Mouse (Mus musculus): ENCODE measurements around the gene Gp1bb. TPM values are rescaled to one million over a fixed set of nuclear protein-coding genes. Genes with fewer than 3 reads are reported as not detected.
A peak's percentile ranks its signal among the peaks of the same experiment; 100 is the strongest.

Gene Gp1bb
- polyA plus RNA-seq, 1 experiment from 2014 or later = 3.2 TPM

DNA sequence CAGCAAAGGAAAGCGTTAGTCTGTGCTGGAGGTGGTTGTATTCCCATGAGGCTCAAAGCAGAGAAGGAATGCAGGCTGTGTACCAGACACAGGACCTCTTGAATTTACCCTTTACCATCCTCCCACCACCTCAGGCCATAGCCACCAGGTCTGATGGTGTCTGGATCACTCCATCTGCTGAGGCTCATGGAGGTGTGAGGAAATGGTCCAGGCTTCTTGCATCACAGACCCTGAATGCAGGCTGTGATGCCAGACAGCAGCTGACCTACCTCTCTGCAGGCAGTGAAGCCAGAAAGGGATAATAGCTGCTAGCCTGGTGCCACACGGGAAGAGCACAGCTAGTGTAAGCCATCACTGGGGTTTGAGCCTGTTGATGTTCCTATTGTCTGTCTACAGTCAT lies 16.2 kb upstream of the Gp1bb start:
- no peaks in the 10 kb centered on the region for H3K4me1 ChIP-seq
- WGBS = 67% methylated on average over 2 of the region's 2 CpGs
- no peak for DNase-seq (ENCODE audit: extremely low spot score, low spot score)
- H3K27ac ChIP-seq = no peak overlapping the region
- H3K4me3 ChIP-seq = no peak overlapping the region
- no peaks in the 10 kb centered on the region; the same call in 1 of the 2 replicates for H3K9me3 ChIP-seq
- H3K36me3 ChIP-seq (replicated peaks) = no peaks in the 10 kb centered on the region
- H3K27me3 ChIP-seq (ENCODE audit: poor library complexity, severe bottlenecking) = no peaks in the 10 kb centered on the region

DNA sequence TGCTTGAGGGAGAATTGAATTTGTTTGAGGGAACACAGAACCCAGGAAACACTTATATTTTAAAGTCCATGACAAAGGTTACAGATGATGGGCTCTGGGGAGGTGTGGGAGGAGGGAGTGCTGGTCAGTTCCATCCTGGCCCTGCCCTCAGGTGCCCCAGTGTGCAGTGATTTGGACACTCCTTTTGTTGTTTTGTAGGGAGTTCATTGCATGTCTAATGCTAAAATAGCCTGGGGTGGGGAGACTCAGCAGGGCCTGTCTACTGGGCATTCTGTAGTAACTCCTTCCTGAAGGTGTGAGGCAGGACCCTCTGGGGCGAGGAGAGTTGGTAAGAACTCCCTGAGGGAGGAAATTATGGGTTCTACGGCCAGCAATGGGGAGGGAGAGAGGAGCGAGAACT lies 14.6 kb upstream of the Gp1bb start:
- H3K36me3 ChIP-seq (replicated peaks) = no peaks in the 10 kb centered on the region
- peaks cover 10% of the 10 kb centered on the region for H3K27me3 ChIP-seq (ENCODE audit: poor library complexity, severe bottlenecking)
- peaks cover 7% of the 10 kb centered on the region; the same call in 1 of the 2 replicates for H3K4me1 ChIP-seq
- no peaks in the 10 kb centered on the region; the same call in 1 of the 2 replicates for H3K9me3 ChIP-seq
- 67% methylated on average over 3 of the region's 3 CpGs for WGBS
- DNase-seq (ENCODE audit: extremely low spot score, low spot score) = no peak
- no peak overlapping the region for H3K27ac ChIP-seq
- no peak overlapping the region for H3K4me3 ChIP-seq

DNA sequence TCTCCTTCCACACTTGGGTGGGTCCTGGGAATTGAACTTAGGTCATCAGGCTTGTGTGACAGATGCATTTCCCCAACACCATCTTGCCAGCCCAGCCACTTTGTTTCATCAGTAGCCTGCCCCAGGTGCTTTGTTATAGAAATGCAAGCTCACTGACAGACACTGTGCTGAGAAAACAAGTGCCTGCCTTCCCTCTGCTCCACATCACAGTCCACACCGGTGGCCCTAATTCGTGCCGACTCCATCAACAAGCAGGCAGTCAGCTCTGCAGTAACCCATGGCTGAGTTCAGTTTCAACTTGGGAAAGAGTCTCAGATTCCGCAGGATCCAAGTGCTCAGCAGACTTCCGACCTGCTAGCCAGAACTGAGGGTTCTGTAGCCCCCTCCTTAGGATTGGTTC lies 14.2 kb upstream of the Gp1bb start:
- no peaks in the 10 kb centered on the region for H3K36me3 ChIP-seq (replicated peaks)
- H3K9me3 ChIP-seq = no peaks in the 10 kb centered on the region; the same call in 1 of the 2 replicates
- H3K4me3 ChIP-seq = no peak overlapping the region
- WGBS = 87% methylated on average over 5 of the region's 5 CpGs
- no peak for DNase-seq (ENCODE audit: extremely low spot score, low spot score)
- H3K4me1 ChIP-seq = peaks cover 7% of the 10 kb centered on the region; the same call in 1 of the 2 replicates
- no peak overlapping the region for H3K27ac ChIP-seq
- peaks cover 14% of the 10 kb centered on the region for H3K27me3 ChIP-seq (ENCODE audit: poor library complexity, severe bottlenecking)

DNA sequence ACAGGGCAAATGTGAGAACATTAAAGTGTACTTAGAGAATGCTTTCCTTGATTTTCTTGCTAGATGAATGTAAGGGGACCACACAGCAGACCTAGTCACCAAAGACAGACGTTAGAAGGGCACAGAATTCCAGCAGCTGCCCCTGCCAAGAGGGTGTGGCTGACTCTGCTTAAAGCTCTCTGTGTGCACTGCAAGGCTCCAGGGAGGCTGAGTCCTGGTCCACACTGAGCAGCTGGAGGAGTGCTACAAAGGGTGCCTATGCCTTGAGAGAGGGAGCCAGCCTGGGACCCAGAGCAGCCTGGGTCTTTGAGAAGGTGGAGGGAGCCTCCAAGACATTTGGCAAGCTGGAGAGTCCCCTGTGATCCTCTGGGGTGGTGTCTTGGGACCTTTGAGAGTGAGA lies 11.1 kb upstream of the Gp1bb start:
- H3K9me3 ChIP-seq = no peaks in the 10 kb centered on the region; the same call in 1 of the 2 replicates
- peaks cover 25% of the 10 kb centered on the region for H3K4me1 ChIP-seq
- 48% methylated on average over 1 of the region's 1 CpGs for WGBS
- no peak for DNase-seq (ENCODE audit: extremely low spot score, low spot score)
- H3K27ac ChIP-seq = no peak overlapping the region
- H3K27me3 ChIP-seq (ENCODE audit: poor library complexity, severe bottlenecking) = peaks cover 40% of the 10 kb centered on the region
- no peak overlapping the region for H3K4me3 ChIP-seq
- H3K36me3 ChIP-seq (replicated peaks) = no peaks in the 10 kb centered on the region

DNA sequence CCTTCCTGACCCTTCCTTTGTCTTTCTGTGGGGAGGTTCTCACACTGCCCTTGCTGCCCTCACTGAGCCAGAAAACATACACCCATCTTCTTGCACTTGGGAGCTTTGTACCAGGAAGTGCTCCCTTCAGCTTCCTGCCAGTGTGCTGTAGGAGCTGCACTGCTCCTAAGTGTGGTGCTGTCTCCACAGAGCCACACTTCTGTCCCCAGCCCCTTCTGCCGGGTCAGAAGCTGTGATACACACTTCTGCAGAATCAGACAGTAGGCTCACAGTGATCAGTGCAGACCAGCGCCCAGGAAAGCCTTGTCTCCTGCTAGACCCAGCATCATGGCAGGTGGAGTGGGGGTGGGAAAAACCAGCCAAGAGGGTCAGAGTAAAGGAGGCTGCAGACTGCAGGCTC lies 10.6 kb upstream of the Gp1bb start:
- 71% methylated on average over 2 of the region's 2 CpGs for WGBS
- H3K36me3 ChIP-seq (replicated peaks) = no peaks in the 10 kb centered on the region
- no peak overlapping the region for H3K27ac ChIP-seq
- no peak for DNase-seq (ENCODE audit: extremely low spot score, low spot score)
- peaks cover 45% of the 10 kb centered on the region for H3K27me3 ChIP-seq (ENCODE audit: poor library complexity, severe bottlenecking)
- no peaks in the 10 kb centered on the region; the same call in 1 of the 2 replicates for H3K9me3 ChIP-seq
- no peak overlapping the region for H3K4me3 ChIP-seq
- H3K4me1 ChIP-seq = peaks cover 30% of the 10 kb centered on the region

DNA sequence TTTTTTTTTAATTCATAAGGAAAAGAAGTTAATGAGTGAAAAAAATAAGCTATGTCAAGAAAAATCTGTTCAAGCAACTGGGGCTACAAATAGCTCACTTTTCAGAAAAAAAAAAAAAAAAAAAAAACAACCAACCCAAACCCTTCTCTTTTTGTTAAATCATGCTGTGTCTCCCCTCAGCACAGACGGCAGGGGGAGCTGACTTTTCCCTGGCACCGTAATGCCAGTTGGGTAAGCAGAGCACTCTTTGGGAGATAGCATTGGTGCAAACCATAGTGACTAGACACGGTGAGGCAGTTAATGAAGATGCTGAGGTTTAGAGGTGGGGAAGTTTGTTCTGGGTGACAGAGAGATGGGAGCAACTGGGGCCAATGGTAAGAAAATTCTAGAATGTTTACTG lies 9.9 kb upstream of the Gp1bb start:
- 67% methylated on average over 3 of the region's 3 CpGs for WGBS
- Histone ChIP-seq H3K4me3 (no peak overlapping the region), H3K4me1 (peaks cover 36% of the 10 kb centered on the region), H3K27me3 (ENCODE audit: poor library complexity, severe bottlenecking) (peaks cover 52% of the 10 kb centered on the region), H3K9me3 (no peaks in the 10 kb centered on the region; the same call in 1 of the 2 replicates), H3K36me3 (replicated peaks) (no peaks in the 10 kb centered on the region), H3K27ac (no peak overlapping the region)
- DNase-seq (ENCODE audit: extremely low spot score, low spot score) = no peak

DNA sequence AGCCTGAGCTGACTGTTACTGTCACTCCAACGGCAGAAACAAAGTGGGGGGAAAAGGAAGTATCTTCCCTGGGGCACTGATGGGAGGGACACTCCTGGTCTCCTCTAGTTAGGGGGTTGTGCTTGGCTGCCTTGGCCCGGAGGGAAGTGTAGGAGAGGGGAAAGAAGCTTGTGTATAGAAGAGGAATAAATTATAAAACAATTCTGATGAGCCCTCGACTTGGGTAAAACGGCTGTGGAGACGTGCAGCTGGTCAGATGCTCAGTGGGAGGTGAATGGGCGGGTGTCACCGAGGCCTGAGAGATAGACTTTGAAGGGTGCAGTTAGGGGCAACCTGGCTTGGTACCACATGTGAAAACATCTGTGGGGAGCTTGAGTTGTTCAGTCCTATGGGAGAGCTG lies 8.9 kb upstream of the Gp1bb start:
- Histone ChIP-seq H3K27ac (no peak overlapping the region), H3K4me3 (no peak overlapping the region), H3K36me3 (replicated peaks) (no peaks in the 10 kb centered on the region), H3K4me1 (peaks cover 45% of the 10 kb centered on the region), H3K9me3 (no peaks in the 10 kb centered on the region; the same call in 1 of the 2 replicates), H3K27me3 (ENCODE audit: poor library complexity, severe bottlenecking) (peaks cover 61% of the 10 kb centered on the region)
- WGBS = 68% methylated on average over 7 of the region's 7 CpGs
- DNase-seq (ENCODE audit: extremely low spot score, low spot score) = no peak

DNA sequence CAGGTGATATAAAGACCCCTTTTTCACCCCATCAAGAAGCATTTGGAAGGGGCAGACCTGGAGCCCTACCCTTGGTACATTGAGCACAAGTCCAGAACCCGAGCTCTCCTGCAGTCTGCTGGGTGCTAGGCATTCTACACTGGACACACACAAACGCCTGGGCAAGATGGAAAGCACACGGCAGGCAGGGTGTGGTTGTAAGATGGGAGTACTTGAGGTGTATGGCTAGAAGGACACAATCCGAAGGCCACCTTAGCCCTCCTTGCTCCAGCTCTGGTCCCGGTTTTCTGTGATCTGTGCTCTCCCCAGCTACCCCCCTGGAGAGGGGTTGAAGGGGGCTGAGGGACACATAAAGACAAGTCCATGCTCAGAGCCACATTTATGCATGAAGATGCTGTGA lies 8.1 kb upstream of the Gp1bb start:
- WGBS = 56% methylated on average over 5 of the region's 5 CpGs
- no peaks in the 10 kb centered on the region; the same call in 1 of the 2 replicates for H3K9me3 ChIP-seq
- H3K4me1 ChIP-seq = peaks cover 53% of the 10 kb centered on the region
- peak overlapping the region; percentile 89 for H3K4me3 ChIP-seq
- no peaks in the 10 kb centered on the region for H3K36me3 ChIP-seq (replicated peaks)
- DNase-seq (ENCODE audit: extremely low spot score, low spot score) = no peak
- peak overlapping the region; percentile 90 for H3K27ac ChIP-seq
- H3K27me3 ChIP-seq (ENCODE audit: poor library complexity, severe bottlenecking) = peaks cover 70% of the 10 kb centered on the region

DNA sequence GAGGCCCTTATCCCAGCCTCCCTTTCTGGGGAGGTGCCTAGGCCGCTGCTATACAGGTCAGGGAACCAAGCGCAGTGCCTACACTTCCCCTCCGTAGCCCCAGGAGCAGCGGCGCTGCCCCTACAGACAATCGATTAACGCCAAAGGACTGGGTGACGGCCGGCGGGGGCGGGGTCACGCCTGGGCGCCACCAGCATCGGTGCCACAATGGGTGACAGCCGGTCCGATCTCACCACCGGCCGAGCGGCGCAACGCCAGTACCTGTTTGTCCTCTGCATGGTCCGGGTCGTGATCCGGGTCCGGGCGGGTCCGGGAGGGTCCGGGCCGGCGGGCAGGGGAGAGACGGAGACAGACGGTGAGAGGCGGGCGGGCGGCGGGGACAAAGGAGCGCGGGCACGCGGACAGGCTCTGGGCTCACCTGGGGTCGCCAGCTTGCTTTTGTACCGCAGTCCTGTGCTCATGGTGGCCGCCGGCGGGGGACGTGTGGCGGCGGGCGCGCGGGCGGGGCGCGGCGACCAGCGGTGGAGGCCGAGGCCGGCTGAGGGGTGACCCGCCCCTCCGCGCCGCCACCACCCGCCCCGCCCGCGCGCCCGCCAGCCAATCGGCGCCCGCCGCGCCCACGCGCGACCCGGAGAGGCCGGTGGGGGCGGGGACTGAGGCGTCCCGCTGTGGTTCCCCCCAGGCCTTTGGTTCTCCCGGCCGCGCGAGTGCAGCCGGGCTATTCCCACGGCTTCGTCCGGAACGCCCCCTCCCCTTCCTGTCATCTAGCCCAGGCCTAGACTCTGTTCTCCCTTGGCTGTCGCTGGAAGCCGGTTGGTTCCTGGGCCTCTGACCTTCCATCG lies 7.4 kb upstream of the Gp1bb start, which contains the start of gene Sept5:
Gene Sept5, minus strand, starts transcription at position 565 of the 842 bp plus-strand sequence.
- peak within 1 kb of the TSS; percentile 90 for H3K27ac ChIP-seq
- no peaks in the 10 kb centered on the region; the same call in 1 of the 2 replicates for H3K9me3 ChIP-seq
- DNase-seq (ENCODE audit: extremely low spot score, low spot score) = peak; percentile 64
- WGBS = under 1% methylated on average over 93 of the region's 93 CpGs
- peak within 1 kb of the TSS; percentile 89 for H3K4me3 ChIP-seq
- peaks cover 54% of the 10 kb centered on the region for H3K4me1 ChIP-seq
- peaks cover 77% of the 10 kb centered on the region for H3K27me3 ChIP-seq (ENCODE audit: poor library complexity, severe bottlenecking)
- peaks cover 4% of the 10 kb centered on the region for H3K36me3 ChIP-seq (replicated peaks)

DNA sequence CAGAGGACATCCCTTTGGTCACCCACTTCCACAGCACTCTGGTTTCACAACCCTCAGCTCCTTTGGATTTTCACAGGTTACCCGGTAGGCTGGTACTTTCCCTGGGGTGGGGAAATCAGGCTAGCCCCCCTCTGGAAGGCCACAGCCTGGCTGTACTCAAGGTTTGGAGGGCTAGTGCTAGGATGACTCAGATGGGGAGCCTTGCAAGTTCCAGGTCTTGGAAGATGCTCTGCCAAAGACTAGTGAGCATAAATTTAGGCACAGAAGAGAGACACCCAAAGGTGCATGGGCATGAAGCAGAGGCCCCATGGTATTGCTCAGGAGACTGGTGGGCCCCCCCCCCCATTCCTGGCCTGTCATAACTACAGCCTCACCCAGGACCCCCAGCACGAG lies 6.7 kb upstream of the Gp1bb start:
- Histone ChIP-seq H3K27ac (peak overlapping the region; percentile 90), H3K4me1 (peaks cover 54% of the 10 kb centered on the region), H3K4me3 (peak overlapping the region; percentile 89), H3K9me3 (no peaks in the 10 kb centered on the region), H3K27me3 (ENCODE audit: poor library complexity, severe bottlenecking) (peaks cover 83% of the 10 kb centered on the region), H3K36me3 (replicated peaks) (peaks cover 11% of the 10 kb centered on the region)
- DNase-seq (ENCODE audit: extremely low spot score, low spot score) = no peak
- 34% methylated on average over 2 of the region's 2 CpGs for WGBS

DNA sequence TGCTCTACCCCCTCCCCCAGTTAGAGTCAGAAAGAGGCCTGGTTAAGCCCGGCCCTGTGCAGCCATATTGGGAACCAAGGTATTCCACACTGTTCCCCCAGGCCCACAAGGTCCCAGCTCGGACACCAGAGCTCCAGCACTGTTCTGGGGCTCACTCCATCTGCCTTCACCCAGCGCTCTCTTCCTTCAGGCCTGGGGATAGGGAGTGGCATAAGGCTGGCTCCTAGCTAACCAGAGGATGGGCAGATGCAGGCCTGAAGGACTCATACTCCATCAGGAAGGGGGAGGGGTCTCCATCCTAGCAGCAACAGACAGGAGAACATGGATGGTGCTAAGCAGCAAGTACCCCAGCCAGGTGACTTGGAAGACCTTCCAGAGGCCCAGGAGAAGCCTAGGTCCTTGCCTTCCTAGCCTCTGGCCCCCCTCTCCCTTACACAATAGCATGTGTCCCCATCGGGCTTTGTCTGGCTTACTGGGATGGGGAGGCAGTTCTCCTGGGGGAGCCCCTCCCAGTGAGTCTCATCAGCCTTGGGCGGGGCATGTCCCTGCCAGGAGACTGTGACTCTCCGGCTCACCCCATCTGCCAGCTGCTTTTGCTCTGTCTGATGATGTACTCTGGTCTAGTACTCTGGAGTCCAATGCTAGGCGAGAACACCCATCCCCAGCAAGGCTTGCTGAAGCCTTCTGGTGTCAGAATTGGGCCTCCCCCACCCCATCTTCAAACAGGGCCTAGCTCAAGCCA lies 6.2 kb upstream of the Gp1bb start:
- H3K36me3 ChIP-seq (replicated peaks) = peaks cover 17% of the 10 kb centered on the region
- peaks cover 54% of the 10 kb centered on the region for H3K4me1 ChIP-seq
- H3K9me3 ChIP-seq = no peaks in the 10 kb centered on the region
- peak overlapping the region; percentile 90; the same call in 1 of the 2 replicates for H3K27ac ChIP-seq
- H3K4me3 ChIP-seq = peak overlapping the region; percentile 89
- DNase-seq (ENCODE audit: extremely low spot score, low spot score) = no peak
- WGBS = 58% methylated on average over 7 of the region's 7 CpGs
- H3K27me3 ChIP-seq (ENCODE audit: poor library complexity, severe bottlenecking) = peaks cover 89% of the 10 kb centered on the region

DNA sequence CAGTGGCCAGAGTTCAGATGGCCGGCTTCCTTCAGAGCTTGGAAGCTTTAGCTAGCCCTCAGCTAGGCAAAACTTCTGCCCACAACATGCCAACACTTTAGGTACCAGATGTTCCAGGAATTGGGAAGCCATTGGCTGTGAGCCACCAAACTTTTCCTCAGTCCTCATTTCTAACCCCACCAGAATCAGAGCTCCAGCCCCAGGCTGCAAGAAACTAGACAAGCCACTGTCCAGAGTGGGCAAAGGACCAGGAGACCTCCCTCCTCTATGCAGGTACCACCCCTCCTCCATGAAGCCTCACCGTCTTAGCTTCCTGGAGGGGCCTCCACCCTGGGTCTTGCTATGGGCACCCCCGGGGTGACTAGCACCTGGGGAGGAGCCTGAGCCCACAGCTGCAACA lies 5.0 kb upstream of the Gp1bb start:
- 0 out of 2 replicates have a peak overlapping the region, but pooled peaks have one; percentile 61 for H3K4me3 ChIP-seq
- H3K9me3 ChIP-seq = no peaks in the 10 kb centered on the region
- H3K27me3 ChIP-seq (ENCODE audit: poor library complexity, severe bottlenecking) = peaks cover 91% of the 10 kb centered on the region
- H3K36me3 ChIP-seq (replicated peaks) = peaks cover 29% of the 10 kb centered on the region
- DNase-seq (ENCODE audit: extremely low spot score, low spot score) = no peak
- no peak overlapping the region for H3K27ac ChIP-seq
- 49% methylated on average over 3 of the region's 3 CpGs for WGBS
- H3K4me1 ChIP-seq = peaks cover 51% of the 10 kb centered on the region

Measured in forebrain, embryonic 10.5 days (tissue).